Mouse (Mus musculus) heart, embryonic 12.5 days (tissue): Measurements from ENCODE around the gene Dcaf5. TPM values are rescaled to one million over a fixed set of nuclear protein-coding genes. Genes with fewer than 3 reads are reported as not detected.
"Not testable (repeated sequence)": the region's sequence is repeated elsewhere in the genome, so short reads cannot be mapped to it uniquely, and the experiment has no call there.

Experiments used
- ATAC-seq: fragments of 200-750 bp; cut with Nextera tagmentation; 2 replicates; pipeline ENCODE4 v1.8.0; 2017; ENCODE audit warnings: moderate TSS enrichment, moderate library complexity; ENCODE audit not compliant: insufficient number of reproducible peaks, low FRiP score
- H3K27ac ChIP-seq: fragments of 300-500 bp; sonication (generic); 2 replicates; pipeline ENCODE4 v1.5.1; 2016; ENCODE audit warnings: mild to moderate bottlenecking, moderate library complexity; ENCODE audit not compliant: poor library complexity, severe bottlenecking
- H3K27me3 ChIP-seq: fragments of 300-500 bp; sonication (generic); replicated peaks from 2 replicates; pipeline ENCODE4 v1.6.1; 2016; ENCODE audit warnings: mild to moderate bottlenecking, moderate library complexity
- H3K36me3 ChIP-seq: fragments of 300-500 bp; sonication (generic); 2 replicates; pipeline ENCODE4 v1.6.1; 2016; ENCODE audit warnings: mild to moderate bottlenecking, moderate library complexity
- H3K4me1 ChIP-seq: fragments of 300-500 bp; sonication (generic); replicated peaks from 2 replicates; pipeline ENCODE4 v1.6.1; 2016; ENCODE audit warnings: mild to moderate bottlenecking
- H3K4me2 ChIP-seq: fragments of 300-500 bp; sonication (generic); 2 replicates; pipeline ENCODE4 v1.6.1; 2016; ENCODE audit warnings: mild to moderate bottlenecking, moderate library complexity
- H3K4me3 ChIP-seq: fragments of 300-500 bp; sonication (generic); 2 replicates; pipeline ENCODE4 v1.5.1; 2016; ENCODE audit warnings: mild to moderate bottlenecking
- H3K9ac ChIP-seq: fragments of 300-500 bp; sonication (generic); 2 replicates; pipeline ENCODE4 v1.6.1; 2016; ENCODE audit warnings: mild to moderate bottlenecking, moderate library complexity
- H3K9me3 ChIP-seq: fragments of 300-500 bp; sonication (generic); replicated peaks from 2 replicates; pipeline ENCODE4 v1.6.1; 2016; ENCODE audit warnings: mild to moderate bottlenecking, moderate library complexity
- WGBS: fragments of 180-500 bp; shearing (Covaris S2); methylation state at CpG from one replicate; pipeline ENCODE4 v1.1.7; 2016; 5-methylcytosine and 5-hydroxymethylcytosine counted together
- polyA plus RNA-seq: library from polyadenylated mRNA; unstranded; fragments of >200 nt; fragmentation: Nextera tagmentation; extraction: Ambion mirVana; gene quantifications from 2 replicates; pipeline ENCODE4 v1.2.1, GENCODE M21; 2016

Dcaf5 gene
- polyA plus RNA-seq, result 14.7 and 15.1 TPM in 2 replicates

DNA sequence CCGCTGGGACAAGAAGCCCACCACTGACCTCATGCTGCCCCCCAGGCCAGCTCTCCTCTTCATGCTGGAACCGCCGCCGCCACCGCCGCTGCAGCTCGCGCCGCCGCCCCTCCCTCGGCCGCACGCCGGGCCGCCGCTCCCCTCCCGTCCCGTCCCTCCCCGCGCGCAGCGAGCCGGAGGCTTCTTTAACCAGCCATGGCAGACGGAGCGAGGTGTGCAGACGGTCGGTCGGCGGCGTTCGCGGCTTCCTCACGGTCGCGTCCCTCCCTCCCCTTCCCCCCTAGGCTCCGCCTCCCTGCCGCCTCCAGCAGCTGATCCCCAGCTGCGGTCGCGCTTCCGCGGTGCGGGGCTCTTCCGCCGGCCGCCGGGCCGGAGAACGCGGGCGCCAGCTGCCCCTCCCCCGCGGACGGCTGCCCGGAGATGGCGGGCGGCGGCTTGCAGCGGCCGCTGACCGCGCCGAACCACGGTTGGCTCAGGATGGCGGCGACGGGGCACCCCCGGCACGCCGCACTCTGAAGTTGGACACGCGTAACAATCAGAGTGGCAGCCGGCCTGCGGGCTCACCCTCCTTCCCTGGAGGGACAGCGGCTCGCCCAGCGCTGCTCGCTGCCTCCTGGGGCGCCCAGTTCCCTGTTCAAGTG, at the start of gene Dcaf5:
Dcaf5 (minus strand) TSS at position 266 of the 641 bp plus-strand sequence.
- no peaks in the 10 kb centered on the region for H3K36me3 ChIP-seq
- WGBS, result 0% methylated on average over 26 of the region's 79 CpGs
- no peaks in the 10 kb centered on the region for H3K9me3 ChIP-seq
- peak; percentile 84 for ATAC-seq
- H3K27me3 ChIP-seq, result no peaks in the 10 kb centered on the region
- H3K4me2 ChIP-seq, result peak within 1 kb of the TSS; percentile 70
- peak within 1 kb of the TSS; percentile 97 for H3K27ac ChIP-seq
- H3K4me3 ChIP-seq, result peak within 1 kb of the TSS; percentile 90
- H3K4me1 ChIP-seq, result peaks cover 14% of the 10 kb centered on the region
- peak within 1 kb of the TSS; percentile 98 for H3K9ac ChIP-seq

DNA sequence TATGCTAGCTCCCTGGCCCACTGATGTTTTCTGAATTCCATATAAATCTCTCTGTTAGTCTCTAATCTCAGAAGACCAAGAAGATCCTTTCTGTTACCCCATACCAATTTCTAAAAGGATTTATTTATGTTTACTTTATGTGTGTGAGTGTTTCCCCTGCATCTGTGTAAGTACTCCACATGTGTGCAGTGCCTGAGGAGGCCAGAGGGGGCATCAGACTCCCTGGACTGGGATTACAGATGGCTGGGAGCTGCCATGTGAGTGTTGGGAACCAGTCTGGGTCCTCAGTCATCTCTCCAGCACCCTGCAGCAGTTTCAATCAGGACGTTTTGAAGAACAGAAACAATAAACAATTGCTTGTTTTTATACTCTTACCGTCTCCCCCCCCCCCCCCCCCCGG, 47.0 kb upstream of the Dcaf5 start:
- Histone ChIP-seq H3K4me1 (peaks cover 9% of the 10 kb centered on the region), H3K4me3 (no peak overlapping the region), H3K9me3 (no peaks in the 10 kb centered on the region; the same call in 1 of the 2 replicates), H3K27ac (no peak overlapping the region), H3K27me3 (no peaks in the 10 kb centered on the region), H3K4me2 (no peak overlapping the region), H3K9ac (no peak overlapping the region), H3K36me3 (peaks cover 17% of the 10 kb centered on the region)
- ATAC-seq, result no peak
- WGBS, result 66% methylated on average over 3 of the region's 3 CpGs

DNA sequence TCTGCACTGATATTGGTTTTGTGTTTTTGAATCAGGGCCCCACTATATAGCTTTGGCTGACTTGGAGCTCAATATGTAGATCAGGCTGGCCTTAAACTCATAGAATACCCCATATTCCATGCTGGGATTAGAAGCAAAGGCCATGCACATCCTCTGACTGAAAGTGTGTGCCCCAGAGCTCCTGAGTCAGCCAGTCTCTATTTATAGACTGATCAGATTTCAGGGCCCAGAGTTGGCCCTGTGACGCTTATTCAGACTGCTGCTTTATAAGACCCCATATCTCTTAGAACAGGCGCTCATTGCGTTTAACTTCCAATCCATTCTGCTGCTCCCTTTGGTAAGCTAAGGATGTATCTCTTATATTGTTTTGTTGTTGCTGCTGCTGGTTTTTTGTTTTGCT, 43.6 kb upstream of the Dcaf5 start:
- peak overlapping the region; percentile 49; the same call in 1 of the 2 replicates for H3K27ac ChIP-seq
- peak overlapping the region; percentile 11; the same call in 1 of the 2 replicates for H3K4me2 ChIP-seq
- no peaks in the 10 kb centered on the region; the same call in 1 of the 2 replicates for H3K9me3 ChIP-seq
- no peak overlapping the region for H3K9ac ChIP-seq
- no peaks in the 10 kb centered on the region for H3K27me3 ChIP-seq
- WGBS, result 33% methylated on average over 3 of the region's 3 CpGs
- H3K36me3 ChIP-seq, result peaks cover 17% of the 10 kb centered on the region
- H3K4me3 ChIP-seq, result no peak overlapping the region
- H3K4me1 ChIP-seq, result peaks cover 9% of the 10 kb centered on the region
- ATAC-seq, result no peak

DNA sequence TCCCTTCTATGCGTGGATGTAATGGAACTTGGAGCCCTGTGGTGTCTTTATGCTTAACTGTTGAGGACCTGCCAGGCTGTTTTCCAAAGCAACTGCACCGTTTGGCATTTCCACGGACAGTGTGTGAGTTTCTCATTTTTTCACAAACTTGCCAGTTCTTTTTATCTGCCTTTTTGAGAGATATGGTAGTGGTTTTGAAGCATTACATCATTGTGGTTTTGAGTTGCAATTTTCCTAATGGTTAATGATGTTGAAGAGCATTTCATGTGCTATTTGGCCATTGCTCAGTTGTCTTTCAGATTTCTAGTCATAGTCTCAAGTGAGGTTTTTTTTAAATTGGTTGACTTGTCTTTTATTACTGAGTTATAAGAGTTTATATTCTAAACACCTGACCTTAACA, 37.3 kb upstream of the Dcaf5 start:
- no peak overlapping the region for H3K4me2 ChIP-seq
- no peaks in the 10 kb centered on the region for H3K9me3 ChIP-seq
- no peak for ATAC-seq
- H3K27me3 ChIP-seq, result no peaks in the 10 kb centered on the region
- H3K4me1 ChIP-seq, result 0 out of 2 replicates have a peak, but pooled peaks cover 4% of the 10 kb centered on the region
- no peaks in the 10 kb centered on the region for H3K36me3 ChIP-seq
- no peak overlapping the region for H3K9ac ChIP-seq
- no peak overlapping the region for H3K27ac ChIP-seq
- no peak overlapping the region for H3K4me3 ChIP-seq
- 64% methylated on average over 3 of the region's 3 CpGs for WGBS

DNA sequence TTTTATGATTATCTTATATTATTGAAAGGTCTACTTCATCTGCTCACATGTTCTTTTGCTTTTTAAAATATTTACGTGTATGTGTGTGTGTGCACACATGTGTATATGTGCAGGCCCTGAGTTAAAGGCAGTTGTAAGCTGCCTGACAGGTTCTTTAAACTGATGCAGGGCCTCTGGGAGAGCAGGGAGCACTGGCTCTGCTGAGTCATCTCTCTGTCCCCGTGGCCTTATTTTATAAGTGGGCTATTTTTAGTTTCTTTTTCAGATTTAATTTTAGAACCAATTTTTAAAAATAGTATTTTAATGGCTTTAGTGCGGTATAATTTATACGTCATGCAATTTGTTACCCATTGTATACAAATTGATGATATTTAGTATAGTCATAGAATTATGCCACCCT, 35.5 kb upstream of the Dcaf5 start:
- 54% methylated on average over 4 of the region's 4 CpGs for WGBS
- Histone ChIP-seq H3K4me1 (0 out of 2 replicates have a peak, but pooled peaks cover 4% of the 10 kb centered on the region), H3K9ac (no peak overlapping the region), H3K36me3 (no peaks in the 10 kb centered on the region), H3K9me3 (no peaks in the 10 kb centered on the region), H3K27me3 (no peaks in the 10 kb centered on the region), H3K4me2 (no peak overlapping the region), H3K27ac (no peak overlapping the region), H3K4me3 (no peak overlapping the region)
- no peak for ATAC-seq

DNA sequence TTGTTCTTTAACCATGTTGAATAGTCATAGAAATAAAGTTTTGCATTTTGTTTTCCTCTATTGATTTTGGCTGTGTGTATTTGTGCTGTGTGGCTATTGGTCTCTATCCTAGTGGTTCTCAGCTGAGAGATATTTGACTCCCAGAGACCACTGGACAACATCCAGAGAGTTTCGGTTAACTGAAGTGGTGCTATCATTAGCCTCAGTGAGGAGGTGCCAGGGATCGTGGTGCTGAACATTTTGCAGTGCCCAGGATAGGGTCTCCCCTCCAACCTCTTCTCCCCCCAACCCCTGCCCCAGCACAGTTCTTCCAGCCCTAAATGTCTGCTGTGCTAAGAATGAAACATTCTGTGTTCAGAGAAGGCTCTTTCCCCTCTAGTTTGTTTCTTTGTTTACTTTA, 33.8 kb upstream of the Dcaf5 start:
- 0 out of 2 replicates have a peak, but pooled peaks cover 4% of the 10 kb centered on the region for H3K4me1 ChIP-seq
- 40% methylated on average over 2 of the region's 2 CpGs for WGBS

DNA sequence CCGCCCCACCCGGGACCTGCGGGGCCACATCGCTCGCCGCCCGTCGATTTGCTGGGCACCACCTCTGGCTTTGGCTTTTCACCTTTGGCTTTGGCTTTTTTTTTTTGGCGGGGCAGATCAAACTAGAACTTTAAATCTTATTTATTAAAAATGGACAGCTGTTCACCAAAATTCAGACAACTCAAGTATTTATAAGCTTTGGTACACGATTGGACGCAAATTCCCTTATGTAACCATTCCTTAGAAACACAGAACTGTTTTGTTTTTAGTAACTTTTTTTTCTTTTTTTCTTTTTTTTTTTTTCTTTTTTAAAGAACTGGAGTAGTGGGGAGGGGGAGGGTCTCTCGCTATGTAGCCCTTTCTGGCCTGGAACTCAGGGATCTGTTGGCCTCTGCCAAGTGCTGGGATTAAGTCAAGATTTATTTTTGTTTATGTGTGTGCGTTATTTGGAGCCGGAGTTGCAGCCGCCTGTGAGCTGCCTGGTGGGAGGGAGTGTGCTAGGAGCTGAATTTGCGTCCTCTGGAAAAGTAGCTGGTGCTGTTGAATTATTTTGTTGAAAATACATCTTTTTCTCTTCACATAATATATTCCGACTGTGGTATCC, 27.4 kb upstream of the Dcaf5 start:
- Histone ChIP-seq H3K27me3 (0 out of 2 replicates have a peak, but pooled peaks cover 4% of the 10 kb centered on the region), H3K4me3 (peak overlapping the region; percentile 82), H3K4me2 (peak overlapping the region; percentile 72), H3K9ac (peak overlapping the region; percentile 79), H3K9me3 (no peaks in the 10 kb centered on the region), H3K36me3 (no peaks in the 10 kb centered on the region), H3K4me1 (0 out of 2 replicates have a peak, but pooled peaks cover 4% of the 10 kb centered on the region), H3K27ac (peak overlapping the region; percentile 82; the same call in 1 of the 2 replicates)
- no peak for ATAC-seq
- WGBS, result 9% methylated on average over 17 of the region's 17 CpGs

More for the DNA sequence above, 33.8 kb upstream of the Dcaf5 start:
- ATAC-seq, result no peak
- no peak overlapping the region for H3K27ac ChIP-seq
- H3K9ac ChIP-seq, result no peak overlapping the region
- no peak overlapping the region for H3K4me3 ChIP-seq
- no peak overlapping the region for H3K4me2 ChIP-seq
- no peaks in the 10 kb centered on the region for H3K27me3 ChIP-seq
- H3K36me3 ChIP-seq, result no peaks in the 10 kb centered on the region
- H3K9me3 ChIP-seq, result no peaks in the 10 kb centered on the region

DNA sequence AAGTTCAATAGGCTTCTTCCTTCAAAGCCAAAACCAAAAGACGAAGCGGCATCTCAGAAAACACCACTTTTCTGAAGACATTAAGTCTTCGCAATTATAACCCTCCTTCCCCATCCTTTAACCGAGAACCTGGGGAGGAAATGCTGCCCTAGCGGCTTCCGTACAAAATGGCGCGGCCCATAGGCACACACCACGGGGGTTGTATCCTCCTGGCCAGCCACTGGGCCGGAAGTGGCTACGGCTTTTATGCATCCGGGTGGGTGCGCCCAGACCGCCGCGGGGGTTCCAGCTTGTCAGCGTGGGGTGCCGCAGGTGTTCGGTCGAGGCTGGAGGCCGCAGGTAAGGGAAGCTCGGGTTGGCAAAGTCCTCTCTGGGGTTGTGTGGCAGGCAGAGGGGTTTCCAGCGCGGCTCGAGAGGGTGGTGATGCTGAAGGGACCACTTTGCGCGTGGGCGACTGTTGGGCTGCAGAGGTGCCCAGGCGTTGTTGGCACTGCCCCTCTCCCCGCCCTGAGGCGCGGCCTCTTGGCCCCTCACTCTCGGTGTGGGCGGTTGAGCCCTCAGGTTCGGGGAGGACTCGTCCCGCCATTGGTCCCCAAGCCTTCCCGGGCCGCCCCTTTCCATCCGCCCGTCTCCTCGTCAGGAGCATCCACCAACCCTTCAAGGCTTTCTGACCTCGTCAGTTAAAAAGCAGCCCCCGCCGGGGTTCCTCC, 26.7 kb upstream of the Dcaf5 start, which contains the start of gene Exd2:
Exd2 (plus strand) TSS at position 154 of the 710 bp plus-strand sequence.
- Histone ChIP-seq H3K4me3 (peak within 1 kb of the TSS; percentile 82), H3K27ac (peak within 1 kb of the TSS; percentile 82)

DNA sequence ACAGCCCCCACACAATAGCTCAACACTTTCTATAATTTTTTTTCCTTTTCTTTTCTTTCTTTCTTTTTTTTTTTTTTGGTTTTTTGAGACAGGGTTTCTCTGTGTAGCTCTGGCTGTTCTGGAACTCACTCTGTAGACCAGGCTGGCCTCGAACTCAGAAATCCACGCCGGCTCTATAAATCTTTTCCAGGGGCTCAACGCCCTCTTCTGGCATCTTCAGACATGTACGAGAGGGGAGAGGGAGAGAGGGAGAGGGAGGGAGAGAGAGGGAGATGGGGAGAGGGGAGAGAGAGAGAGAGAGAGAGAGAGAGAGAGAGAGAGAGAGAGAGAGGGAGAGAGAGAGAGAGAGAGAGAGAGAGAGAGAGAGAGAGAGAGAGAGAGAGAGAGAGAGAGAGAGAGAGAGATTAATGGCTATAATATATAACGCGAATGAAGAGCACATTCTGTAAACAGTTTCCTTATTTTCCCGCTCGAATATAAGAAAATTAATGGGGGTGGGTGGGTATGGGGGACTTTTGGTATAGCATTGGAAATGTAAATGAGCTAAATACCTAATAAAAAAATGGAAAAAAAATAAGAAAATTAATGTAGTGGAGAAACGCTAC, 26.0 kb upstream of the Dcaf5 start:
- peak overlapping the region; percentile 72 for H3K4me2 ChIP-seq
- not testable (repeated sequence) for H3K9me3 ChIP-seq, H3K27me3 ChIP-seq, H3K4me1 ChIP-seq, H3K27ac ChIP-seq, H3K36me3 ChIP-seq, H3K9ac ChIP-seq, ATAC-seq
- 11% methylated on average over 10 of the region's 10 CpGs for WGBS
- peak overlapping the region; percentile 82 for H3K4me3 ChIP-seq

More for the DNA sequence above, 26.7 kb upstream of the Dcaf5 start, which contains the start of gene Exd2:
- 0% methylated on average over 45 of the region's 45 CpGs for WGBS
- Histone ChIP-seq H3K9me3 (no peaks in the 10 kb centered on the region), H3K36me3 (no peaks in the 10 kb centered on the region), H3K27me3 (0 out of 2 replicates have a peak, but pooled peaks cover 4% of the 10 kb centered on the region), H3K9ac (peak within 1 kb of the TSS; percentile 79), H3K4me1 (0 out of 2 replicates have a peak, but pooled peaks cover 4% of the 10 kb centered on the region), H3K4me2 (peak within 1 kb of the TSS; percentile 72)
- ATAC-seq, result peak; percentile 93

DNA sequence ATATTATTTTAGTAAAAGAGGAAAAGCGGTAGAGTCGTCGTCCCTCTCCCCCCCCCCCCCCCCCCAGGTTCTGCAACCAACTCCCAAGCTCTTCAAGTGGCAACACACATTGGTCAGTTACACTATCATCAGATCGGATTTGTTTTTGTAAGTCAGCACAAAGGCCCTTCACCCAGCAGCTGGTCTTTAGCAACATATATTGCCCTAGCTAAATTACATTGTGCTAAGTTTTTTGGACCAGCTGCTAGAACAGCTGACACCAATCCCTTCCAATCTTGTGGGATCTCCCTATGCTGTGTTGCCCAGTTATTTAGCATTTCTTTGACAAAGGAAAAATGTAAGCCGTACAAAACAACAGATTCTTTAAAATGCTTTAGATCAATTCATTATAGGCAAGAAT, 21.6 kb upstream of the Dcaf5 start:
- no peak for ATAC-seq
- Histone ChIP-seq H3K4me1 (no peaks in the 10 kb centered on the region), H3K4me2 (no peak overlapping the region), H3K9ac (no peak overlapping the region), H3K4me3 (no peak overlapping the region), H3K9me3 (no peaks in the 10 kb centered on the region), H3K27me3 (0 out of 2 replicates have a peak, but pooled peaks cover 4% of the 10 kb centered on the region), H3K27ac (no peak overlapping the region), H3K36me3 (no peaks in the 10 kb centered on the region)
- 86% methylated on average over 5 of the region's 5 CpGs for WGBS
